Mouse (Mus musculus) forebrain, embryonic 15.5 days (tissue): Measurements from ENCODE around the gene Serpina10. TPM values are rescaled to one million over a fixed set of nuclear protein-coding genes. Genes with fewer than 3 reads are reported as not detected.

ENCODE experiments used
- ATAC-seq: fragments of 200-750 bp; cut with Nextera tagmentation; replicated peaks from 2 replicates; pipeline ENCODE4 v1.8.0; 2017; ENCODE audit warnings: mild to moderate bottlenecking, moderate TSS enrichment, moderate library complexity
- H3K27ac ChIP-seq: fragments of 300-500 bp; sonication (generic); replicated peaks from 2 replicates; pipeline ENCODE4 v1.5.1; 2015; ENCODE audit warnings: mild to moderate bottlenecking, inconsistent platforms
- H3K27me3 ChIP-seq: fragments of 300-500 bp; sonication (generic); 2 replicates; pipeline ENCODE4 v1.6.1; 2015; ENCODE audit warnings: inconsistent platforms
- H3K36me3 ChIP-seq: fragments of 300-500 bp; sonication (generic); 2 replicates; pipeline ENCODE4 v1.6.1; 2015; ENCODE audit warnings: mild to moderate bottlenecking, inconsistent platforms
- H3K4me1 ChIP-seq: fragments of 300-500 bp; sonication (generic); 2 replicates; pipeline ENCODE4 v1.6.1; 2015; ENCODE audit warnings: inconsistent platforms
- H3K4me2 ChIP-seq: fragments of 300-500 bp; sonication (generic); replicated peaks from 2 replicates; pipeline ENCODE4 v1.6.1; 2015; ENCODE audit warnings: mild to moderate bottlenecking, inconsistent platforms
- H3K4me3 ChIP-seq: fragments of 300-500 bp; sonication (generic); 2 replicates; pipeline ENCODE4 v1.5.1; 2015; ENCODE audit warnings: mild to moderate bottlenecking, inconsistent platforms
- H3K9ac ChIP-seq: fragments of 300-500 bp; sonication (generic); replicated peaks from 2 replicates; pipeline ENCODE4 v1.6.1; 2015; ENCODE audit warnings: mild to moderate bottlenecking, inconsistent platforms
- H3K9me3 ChIP-seq: fragments of 300-500 bp; sonication (generic); 2 replicates; pipeline ENCODE4 v1.6.1; 2016; ENCODE audit warnings: inconsistent platforms
- WGBS: fragments of 180-500 bp; shearing (Covaris S2); methylation state at CpG from one replicate; pipeline ENCODE4 v1.1.7; 2015; ENCODE audit warnings: mixed read lengths; 5-methylcytosine and 5-hydroxymethylcytosine counted together
- polyA plus RNA-seq: library from polyadenylated mRNA; unstranded; fragments of >200 nt; fragmentation: Nextera tagmentation; extraction: Ambion mirVana; gene quantifications from 2 replicates; pipeline ENCODE4 v1.2.1, GENCODE M21; 2015

Serpina10 gene
- polyA plus RNA-seq, 1 experiment from 2014 or later: 0.05 TPM

GRCm38 (mm10) chr12:103655123-103656044, 24.1 kb upstream of the Serpina10 start:
- no peak overlapping the region for H3K27ac ChIP-seq
- no peak overlapping the region for H3K4me3 ChIP-seq
- 85% methylated on average over 7 of the region's 7 CpGs for WGBS
- no peaks in the 10 kb centered on the region for H3K36me3 ChIP-seq
- no peak overlapping the region for H3K4me2 ChIP-seq
- ATAC-seq: no peak
- H3K27me3 ChIP-seq: no peaks in the 10 kb centered on the region
- H3K4me1 ChIP-seq: no peaks in the 10 kb centered on the region
- no peak overlapping the region for H3K9ac ChIP-seq
- 0 out of 2 replicates have a peak, but pooled peaks cover 2% of the 10 kb centered on the region for H3K9me3 ChIP-seq

GRCm38 (mm10) chr12:103653836-103654235, 22.6 kb upstream of the Serpina10 start:
- no peaks in the 10 kb centered on the region for H3K27me3 ChIP-seq
- no peak overlapping the region for H3K9ac ChIP-seq
- no peaks in the 10 kb centered on the region for H3K4me1 ChIP-seq
- 0 out of 2 replicates have a peak, but pooled peaks cover 8% of the 10 kb centered on the region for H3K9me3 ChIP-seq
- no peak overlapping the region for H3K27ac ChIP-seq
- H3K36me3 ChIP-seq: no peaks in the 10 kb centered on the region
- no peak for ATAC-seq
- 89% methylated on average over 2 of the region's 2 CpGs for WGBS
- H3K4me2 ChIP-seq: no peak overlapping the region
- H3K4me3 ChIP-seq: no peak overlapping the region

- no peak overlapping the region for H3K9ac ChIP-seq
- H3K9me3 ChIP-seq: 0 out of 2 replicates have a peak, but pooled peaks cover 8% of the 10 kb centered on the region
- no peaks in the 10 kb centered on the region for H3K27me3 ChIP-seq
- no peaks in the 10 kb centered on the region for H3K4me1 ChIP-seq
- no peak overlapping the region for H3K27ac ChIP-seq
- no peak overlapping the region for H3K4me2 ChIP-seq
- 82% methylated on average over 2 of the region's 2 CpGs for WGBS
- H3K36me3 ChIP-seq: no peaks in the 10 kb centered on the region
- no peak for ATAC-seq
- H3K4me3 ChIP-seq: no peak overlapping the region
These were observed 15.1 kb upstream of the Serpina10 start for GRCm38 (mm10) chr12:103646314-103646713.

- H3K4me2 ChIP-seq: no peak overlapping the region
- no peaks in the 10 kb centered on the region for H3K9me3 ChIP-seq
- H3K36me3 ChIP-seq: no peaks in the 10 kb centered on the region
- no peak overlapping the region for H3K9ac ChIP-seq
- no peaks in the 10 kb centered on the region for H3K27me3 ChIP-seq
- ATAC-seq: no peak
- H3K4me1 ChIP-seq: no peaks in the 10 kb centered on the region
- WGBS: 35% methylated on average over 5 of the region's 5 CpGs
- H3K4me3 ChIP-seq: no peak overlapping the region
- no peak overlapping the region for H3K27ac ChIP-seq
These were observed 13.4 kb upstream of the Serpina10 start for GRCm38 (mm10) chr12:103644601-103645000.

GRCm38 (mm10) chr12:103643818-103644217, 12.6 kb upstream of the Serpina10 start:
- no peaks in the 10 kb centered on the region for H3K27me3 ChIP-seq
- no peaks in the 10 kb centered on the region for H3K9me3 ChIP-seq
- no peak overlapping the region for H3K9ac ChIP-seq
- H3K27ac ChIP-seq: no peak overlapping the region
- no peak overlapping the region for H3K4me3 ChIP-seq
- ATAC-seq: no peak
- 88% methylated on average over 3 of the region's 3 CpGs for WGBS
- no peaks in the 10 kb centered on the region for H3K36me3 ChIP-seq
- no peak overlapping the region for H3K4me2 ChIP-seq
- no peaks in the 10 kb centered on the region for H3K4me1 ChIP-seq

- Histone ChIP-seq H3K4me2 (no peak overlapping the region), H3K9me3 (no peaks in the 10 kb centered on the region), H3K4me3 (no peak overlapping the region), H3K27ac (no peak overlapping the region), H3K36me3 (no peaks in the 10 kb centered on the region), H3K9ac (no peak overlapping the region), H3K4me1 (no peaks in the 10 kb centered on the region), H3K27me3 (no peaks in the 10 kb centered on the region)
- WGBS: 0% methylated on average over 2 of the region's 2 CpGs
- peak; percentile 63; the same call in 1 of the 2 replicates for ATAC-seq
These were observed 12.1 kb upstream of the Serpina10 start for GRCm38 (mm10) chr12:103643336-103643735.

GRCm38 (mm10) chr12:103635846-103636245, 4.6 kb upstream of the Serpina10 start:
- H3K27me3 ChIP-seq: no peaks in the 10 kb centered on the region
- H3K27ac ChIP-seq: no peak overlapping the region
- H3K9me3 ChIP-seq: no peaks in the 10 kb centered on the region
- no peak for ATAC-seq
- H3K36me3 ChIP-seq: no peaks in the 10 kb centered on the region
- H3K4me1 ChIP-seq: no peaks in the 10 kb centered on the region
- no peak overlapping the region for H3K4me3 ChIP-seq
- no peak overlapping the region for H3K9ac ChIP-seq
- WGBS: 85% methylated on average over 2 of the region's 2 CpGs
- no peak overlapping the region for H3K4me2 ChIP-seq

- WGBS: 84% methylated on average over 2 of the region's 2 CpGs
These were observed 3.2 kb upstream of the Serpina10 start for GRCm38 (mm10) chr12:103634430-103634829.

GRCm38 (mm10) chr12:103616860-103617261, 14.4 kb downstream of the Serpina10 start:
- Histone ChIP-seq H3K9ac (no peak overlapping the region), H3K4me1 (no peaks in the 10 kb centered on the region), H3K27me3 (no peaks in the 10 kb centered on the region), H3K4me3 (no peak overlapping the region), H3K36me3 (no peaks in the 10 kb centered on the region), H3K27ac (no peak overlapping the region), H3K4me2 (no peak overlapping the region), H3K9me3 (no peaks in the 10 kb centered on the region)
- no peak for ATAC-seq
- 90% methylated on average over 10 of the region's 10 CpGs for WGBS

More at GRCm38 (mm10) chr12:103634430-103634829, 3.2 kb upstream of the Serpina10 start:
- ATAC-seq: no peak
- Histone ChIP-seq H3K4me1 (no peaks in the 10 kb centered on the region), H3K36me3 (no peaks in the 10 kb centered on the region), H3K27me3 (no peaks in the 10 kb centered on the region), H3K27ac (no peak overlapping the region), H3K9ac (no peak overlapping the region), H3K4me2 (no peak overlapping the region), H3K4me3 (no peak overlapping the region), H3K9me3 (no peaks in the 10 kb centered on the region)

GRCm38 (mm10) chr12:103615734-103616133, 15.5 kb downstream of the Serpina10 start:
- WGBS: 84% methylated on average over 4 of the region's 4 CpGs
- H3K9ac ChIP-seq: no peak overlapping the region
- H3K27me3 ChIP-seq: no peaks in the 10 kb centered on the region

GRCm38 (mm10) chr12:103615141-103615540, 16.1 kb downstream of the Serpina10 start:
- no peak for ATAC-seq
- WGBS: 82% methylated on average over 1 of the region's 1 CpGs
- Histone ChIP-seq H3K36me3 (no peaks in the 10 kb centered on the region), H3K27ac (no peak overlapping the region), H3K27me3 (no peaks in the 10 kb centered on the region), H3K4me2 (no peak overlapping the region), H3K9ac (no peak overlapping the region), H3K4me1 (no peaks in the 10 kb centered on the region), H3K9me3 (no peaks in the 10 kb centered on the region), H3K4me3 (no peak overlapping the region)

More at GRCm38 (mm10) chr12:103615734-103616133, 15.5 kb downstream of the Serpina10 start:
- Histone ChIP-seq H3K4me1 (no peaks in the 10 kb centered on the region), H3K4me2 (no peak overlapping the region), H3K27ac (no peak overlapping the region), H3K9me3 (no peaks in the 10 kb centered on the region), H3K4me3 (no peak overlapping the region), H3K36me3 (no peaks in the 10 kb centered on the region)
- no peak for ATAC-seq

- no peak for ATAC-seq
- Histone ChIP-seq H3K36me3 (no peaks in the 10 kb centered on the region), H3K4me3 (no peak overlapping the region), H3K9ac (no peak overlapping the region), H3K4me1 (no peaks in the 10 kb centered on the region), H3K27me3 (no peaks in the 10 kb centered on the region), H3K27ac (no peak overlapping the region), H3K4me2 (no peak overlapping the region), H3K9me3 (no peaks in the 10 kb centered on the region)
- WGBS: 87% methylated on average over 3 of the region's 3 CpGs
These were observed 29.4 kb downstream of the Serpina10 start for GRCm38 (mm10) chr12:103601839-103602238.
